Mouse (Mus musculus): ENCODE measurements around the gene Olfr1089. TPM values are rescaled to one million over a fixed set of nuclear protein-coding genes. Genes with fewer than 3 reads are reported as not detected.

Olfr1089 gene
- not detected in 2 replicates for polyA plus RNA-seq (2015; fragmentation: Nextera tagmentation; extraction: Ambion mirVana)

GRCm38 (mm10) chr2:86733601-86734000 is at the start of gene Olfr1089:
Olfr1089 (minus strand) TSS chr2:86733701.
- no peaks in the 10 kb centered on the region for H3K4me1 ChIP-seq (replicated peaks; ENCODE audit: control insufficient read depth, insufficient read depth, low read length)
- no peak within 1 kb of the TSS for H3K4me3 ChIP-seq (ENCODE audit: low read depth, low read length)
- TF ChIP-seq CTCF (IDR thresholded peaks at IDR 0.05; ENCODE audit: low read depth) = no peak
- no peak for ATAC-seq
- no peak within 1 kb of the TSS for H3K9ac ChIP-seq (ENCODE audit: low read depth, low read length)
- H3K9me3 ChIP-seq (ENCODE audit: control insufficient read depth) = no peaks in the 10 kb centered on the region; the same call in 1 of the 2 replicates
- no peaks in the 10 kb centered on the region for H3K27me3 ChIP-seq (replicated peaks; ENCODE audit: control insufficient read depth, insufficient read depth, low read length)
- no peak within 1 kb of the TSS for H3K27ac ChIP-seq (ENCODE audit: low read depth, low read length)
- H3K36me3 ChIP-seq (ENCODE audit: control insufficient read depth, insufficient read depth) = no peaks in the 10 kb centered on the region
- no peak within 1 kb of the TSS for H3K4me2 ChIP-seq (replicated peaks; ENCODE audit: low read depth)

GRCm38 (mm10) chr2:86782179-86782578 is 48.7 kb upstream of the Olfr1089 start, which contains the start of gene Olfr1093:
Olfr1093 (plus strand) TSS chr2:86782479.
- Histone ChIP-seq H3K4me3 (ENCODE audit: low read depth, low read length) (no peak within 1 kb of the TSS), H3K27me3 (replicated peaks; ENCODE audit: control insufficient read depth, insufficient read depth, low read length) (no peaks in the 10 kb centered on the region), H3K9ac (ENCODE audit: low read depth, low read length) (no peak within 1 kb of the TSS), H3K27ac (ENCODE audit: low read depth, low read length) (no peak within 1 kb of the TSS), H3K36me3 (ENCODE audit: control insufficient read depth, insufficient read depth) (no peaks in the 10 kb centered on the region), H3K4me2 (replicated peaks; ENCODE audit: low read depth) (no peak within 1 kb of the TSS), H3K9me3 (ENCODE audit: control insufficient read depth) (no peaks in the 10 kb centered on the region), H3K4me1 (replicated peaks; ENCODE audit: control insufficient read depth, insufficient read depth, low read length) (no peaks in the 10 kb centered on the region)
- WGBS = 64% methylated on average over 2 of the region's 2 CpGs
- ATAC-seq = no peak
- TF ChIP-seq CTCF (IDR thresholded peaks at IDR 0.05; ENCODE audit: low read depth) = no peak

- H3K27me3 ChIP-seq (replicated peaks; ENCODE audit: control insufficient read depth, insufficient read depth, low read length) = no peaks in the 10 kb centered on the region
- 95% methylated on average over 6 of the region's 6 CpGs for WGBS
- no peaks in the 10 kb centered on the region for H3K9me3 ChIP-seq (ENCODE audit: control insufficient read depth)
- no peaks in the 10 kb centered on the region for H3K36me3 ChIP-seq (ENCODE audit: control insufficient read depth, insufficient read depth)
- no peak overlapping the region for H3K4me3 ChIP-seq (ENCODE audit: low read depth, low read length)
- TF ChIP-seq CTCF (IDR thresholded peaks at IDR 0.05; ENCODE audit: low read depth) = no peak
- no peak for ATAC-seq
- H3K4me2 ChIP-seq (replicated peaks; ENCODE audit: low read depth) = no peak overlapping the region
- no peak overlapping the region for H3K9ac ChIP-seq (ENCODE audit: low read depth, low read length)
- H3K4me1 ChIP-seq (replicated peaks; ENCODE audit: control insufficient read depth, insufficient read depth, low read length) = no peaks in the 10 kb centered on the region
- no peak overlapping the region for H3K27ac ChIP-seq (ENCODE audit: low read depth, low read length)
Observed at GRCm38 (mm10) chr2:86761050-86761449, 27.5 kb upstream of the Olfr1089 start.

- TF ChIP-seq CTCF (IDR thresholded peaks at IDR 0.05; ENCODE audit: low read depth) = no peak
- H3K9me3 ChIP-seq (ENCODE audit: control insufficient read depth) = no peaks in the 10 kb centered on the region
- WGBS = 88% methylated on average over 1 of the region's 1 CpGs
- no peaks in the 10 kb centered on the region for H3K27me3 ChIP-seq (replicated peaks; ENCODE audit: control insufficient read depth, insufficient read depth, low read length)
- no peaks in the 10 kb centered on the region for H3K4me1 ChIP-seq (replicated peaks; ENCODE audit: control insufficient read depth, insufficient read depth, low read length)
- H3K4me2 ChIP-seq (replicated peaks; ENCODE audit: low read depth) = no peak within 1 kb of the TSS
- no peak within 1 kb of the TSS for H3K9ac ChIP-seq (ENCODE audit: low read depth, low read length)
- no peak for ATAC-seq
- H3K36me3 ChIP-seq (ENCODE audit: control insufficient read depth, insufficient read depth) = no peaks in the 10 kb centered on the region
- no peak within 1 kb of the TSS for H3K4me3 ChIP-seq (ENCODE audit: low read depth, low read length)
- no peak within 1 kb of the TSS for H3K27ac ChIP-seq (ENCODE audit: low read depth, low read length)
Observed at GRCm38 (mm10) chr2:86758893-86759292, 25.4 kb upstream of the Olfr1089 start, which contains the start of gene Olfr1090. Olfr1090 (minus strand) TSS chr2:86758993.

- no peaks in the 10 kb centered on the region for H3K27me3 ChIP-seq (replicated peaks; ENCODE audit: control insufficient read depth, insufficient read depth, low read length)
- H3K9me3 ChIP-seq (ENCODE audit: control insufficient read depth) = no peaks in the 10 kb centered on the region
- H3K36me3 ChIP-seq (ENCODE audit: control insufficient read depth, insufficient read depth) = no peaks in the 10 kb centered on the region
- no peaks in the 10 kb centered on the region for H3K4me1 ChIP-seq (replicated peaks; ENCODE audit: control insufficient read depth, insufficient read depth, low read length)
- no peak within 1 kb of the TSS for H3K9ac ChIP-seq (ENCODE audit: low read depth, low read length)
- ATAC-seq = no peak
- no peak for TF ChIP-seq CTCF (IDR thresholded peaks at IDR 0.05; ENCODE audit: low read depth)
- H3K4me2 ChIP-seq (replicated peaks; ENCODE audit: low read depth) = no peak within 1 kb of the TSS
- no peak within 1 kb of the TSS for H3K4me3 ChIP-seq (ENCODE audit: low read depth, low read length)
- H3K27ac ChIP-seq (ENCODE audit: low read depth, low read length) = no peak within 1 kb of the TSS
Observed at GRCm38 (mm10) chr2:86698295-86698694, 35.2 kb downstream of the Olfr1089 start, which contains the start of gene Olfr1087. Olfr1087 (minus strand) TSS chr2:86698395.

Other genes with a start within 250 kb of the Olfr1089 start
- not detected in 2 replicates for gene Olfr228, start 246.3 kb downstream of the Olfr1089 start, polyA plus RNA-seq (2015; fragmentation: Nextera tagmentation; extraction: Ambion mirVana)
- not detected in 2 replicates for gene Olfr1076, start 225.2 kb downstream of the Olfr1089 start, polyA plus RNA-seq (2015; fragmentation: Nextera tagmentation; extraction: Ambion mirVana)
- not detected in 2 replicates for gene Olfr1079, start 191.2 kb downstream of the Olfr1089 start, polyA plus RNA-seq (2015; fragmentation: Nextera tagmentation; extraction: Ambion mirVana)
- not detected in 2 replicates for gene Olfr1080, start 175.5 kb downstream of the Olfr1089 start, polyA plus RNA-seq (2015; fragmentation: Nextera tagmentation; extraction: Ambion mirVana)
- gene Olfr1082, start 134.7 kb downstream of the Olfr1089 start, polyA plus RNA-seq (2015; fragmentation: Nextera tagmentation; extraction: Ambion mirVana) = not detected in 2 replicates
- gene Olfr1084, start 94.0 kb downstream of the Olfr1089 start, polyA plus RNA-seq (2015; fragmentation: Nextera tagmentation; extraction: Ambion mirVana) = not detected in 2 replicates
- not detected in 2 replicates for gene Olfr1085, start 71.7 kb downstream of the Olfr1089 start, polyA plus RNA-seq (2015; fragmentation: Nextera tagmentation; extraction: Ambion mirVana)
- gene Olfr1086, start 53.6 kb downstream of the Olfr1089 start, polyA plus RNA-seq (2015; fragmentation: Nextera tagmentation; extraction: Ambion mirVana) = not detected in 2 replicates
- gene Olfr1087, start 35.3 kb downstream of the Olfr1089 start, polyA plus RNA-seq (2015; fragmentation: Nextera tagmentation; extraction: Ambion mirVana) = not detected in 2 replicates
- gene Olfr1090, start 25.3 kb upstream of the Olfr1089 start, polyA plus RNA-seq (2015; fragmentation: Nextera tagmentation; extraction: Ambion mirVana) = not detected in 2 replicates
- not detected in 2 replicates for gene Olfr1093, start 48.8 kb upstream of the Olfr1089 start, polyA plus RNA-seq (2015; fragmentation: Nextera tagmentation; extraction: Ambion mirVana)
- not detected in 2 replicates for gene Olfr141, start 76.3 kb upstream of the Olfr1089 start, polyA plus RNA-seq (2015; fragmentation: Nextera tagmentation; extraction: Ambion mirVana)
- not detected in 2 replicates for gene Olfr1094, start 91.0 kb upstream of the Olfr1089 start, polyA plus RNA-seq (2015; fragmentation: Nextera tagmentation; extraction: Ambion mirVana)
- not detected in 2 replicates for gene Olfr1095, start 118.0 kb upstream of the Olfr1089 start, polyA plus RNA-seq (2015; fragmentation: Nextera tagmentation; extraction: Ambion mirVana)
- not detected in 2 replicates for gene Gm13723, start 141.1 kb upstream of the Olfr1089 start, polyA plus RNA-seq (2015; fragmentation: Nextera tagmentation; extraction: Ambion mirVana)
- not detected in 2 replicates for gene Olfr1097, start 158.5 kb upstream of the Olfr1089 start, polyA plus RNA-seq (2015; fragmentation: Nextera tagmentation; extraction: Ambion mirVana)
- not detected in 2 replicates for gene Olfr1098, start 190.8 kb upstream of the Olfr1089 start, polyA plus RNA-seq (2015; fragmentation: Nextera tagmentation; extraction: Ambion mirVana)
- not detected in 2 replicates for gene Olfr1099, start 227.0 kb upstream of the Olfr1089 start, polyA plus RNA-seq (2015; fragmentation: Nextera tagmentation; extraction: Ambion mirVana)
- gene Olfr1100, start 246.3 kb upstream of the Olfr1089 start, polyA plus RNA-seq (2015; fragmentation: Nextera tagmentation; extraction: Ambion mirVana) = not detected in 2 replicates

All from intestine, postnatal 0 days (tissue).